Mouse (Mus musculus) olfactory bulb, adult 2 months (tissue): ENCODE measurements around the gene Gm20503.

Experiments
- CTCF ChIP-seq: fragments of 200-500 bp; IDR thresholded peaks from 2 replicates; pipeline ENCODE4 v1.5.1; 2012; ENCODE audit warnings: low read depth, mild to moderate bottlenecking, low read length, moderate library complexity; ENCODE audit not compliant: insufficient read depth
- POLR2A ChIP-seq: fragments of 200-500 bp; IDR thresholded peaks from 2 replicates; pipeline ENCODE4 v1.6.1; 2012; ENCODE audit warnings: mild to moderate bottlenecking, low read depth, low read length, moderate library complexity; ENCODE audit not compliant: insufficient read depth

DNA sequence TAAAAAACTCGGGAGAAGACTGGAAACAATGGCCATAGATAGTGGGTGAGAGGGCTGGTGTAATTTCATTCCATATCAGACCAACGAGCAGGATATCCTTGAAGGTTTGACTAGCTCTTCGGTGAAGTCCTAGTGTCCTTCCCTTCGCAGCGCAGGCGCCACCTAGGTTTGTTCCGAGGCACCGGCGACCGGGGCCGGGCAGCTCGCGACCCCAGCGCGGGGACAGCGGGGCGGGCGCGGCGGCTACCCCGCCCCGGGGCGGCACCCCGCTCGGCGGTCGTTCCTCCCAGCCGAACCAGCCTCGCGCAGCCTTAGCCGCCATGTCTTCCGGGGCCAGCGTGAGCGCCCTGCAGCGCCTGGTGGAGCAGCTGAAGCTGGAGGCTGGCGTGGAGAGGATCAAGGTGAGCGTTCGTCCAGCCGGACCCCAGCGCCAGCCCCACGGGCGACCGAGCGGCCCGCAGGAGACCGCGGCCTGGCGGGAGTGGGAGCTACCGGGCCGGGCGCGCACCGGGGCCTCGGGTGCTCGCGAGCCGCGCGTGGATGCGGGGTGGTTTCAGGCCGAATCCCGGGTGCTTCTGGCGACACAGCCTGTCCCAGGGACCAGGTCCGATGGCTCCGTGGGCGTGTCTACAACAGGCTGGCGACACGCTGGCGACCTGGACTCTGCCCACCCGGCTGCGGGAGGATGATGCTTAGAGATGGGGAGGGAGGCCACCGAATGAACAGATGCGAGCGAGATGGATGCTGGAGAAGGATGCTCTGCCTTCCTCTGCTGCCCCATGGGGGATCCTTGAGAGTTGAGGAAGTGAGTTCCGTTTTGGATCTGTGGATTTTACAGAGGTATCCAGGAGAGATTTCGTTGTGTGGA is 32.1 kb downstream of the Gm20503 start, which contains the start of gene Gng10:
- TF ChIP-seq POLR2A (peak; percentile 57), CTCF (no peak)
